Mouse (Mus musculus) ES-Bruce4 (cell line): Measurements from ENCODE around the gene Gpn3. TPM values are rescaled to one million over a fixed set of nuclear protein-coding genes. Genes with fewer than 3 reads are reported as not detected.

ENCODE experiments used
- H3K27ac ChIP-seq: 2 replicates; pipeline ENCODE4 v1.5.1; 2012; ENCODE audit warnings: low read length, inconsistent platforms; ENCODE audit not compliant: insufficient read depth
- H3K27me3 ChIP-seq: 2 replicates; pipeline ENCODE4 v1.6.1; 2012; ENCODE audit warnings: mild to moderate bottlenecking, low read length, inconsistent platforms; ENCODE audit not compliant: control insufficient read depth, poor library complexity, insufficient read depth, severe bottlenecking
- H3K36me3 ChIP-seq: 2 replicates; pipeline ENCODE4 v1.6.1; 2012; ENCODE audit warnings: inconsistent platforms, mild to moderate bottlenecking, low read length, moderate library complexity; ENCODE audit not compliant: control insufficient read depth, poor library complexity, insufficient read depth, severe bottlenecking
- H3K4me1 ChIP-seq: one replicate; pipeline ENCODE4 v1.8.1; 2011; ENCODE audit warnings: low read length; ENCODE audit not compliant: control insufficient read depth, insufficient read depth
- H3K4me3 ChIP-seq: 2 replicates; pipeline ENCODE4 v1.5.1; 2011; ENCODE audit warnings: low read depth, mild to moderate bottlenecking, low read length
- H3K9ac ChIP-seq: 2 replicates; pipeline ENCODE4 v1.6.1; 2012; ENCODE audit warnings: low read depth, mild to moderate bottlenecking, inconsistent platforms; ENCODE audit not compliant: poor library complexity, severe bottlenecking
- H3K9me3 ChIP-seq: replicated peaks from 2 replicates; pipeline ENCODE4 v1.6.1; 2012; ENCODE audit warnings: mild to moderate bottlenecking, low read length, inconsistent platforms; ENCODE audit not compliant: control insufficient read depth, poor library complexity, insufficient read depth, severe bottlenecking
- CTCF ChIP-seq: IDR thresholded peaks from one replicate; pipeline ENCODE4 v1.8.1; 2011; ENCODE audit warnings: low read depth, low read length
- EP300 ChIP-seq: IDR thresholded peaks from 2 replicates; pipeline ENCODE4 v1.6.1; 2011; ENCODE audit warnings: low read depth, low read length; ENCODE audit not compliant: insufficient read depth
- POLR2A ChIP-seq: IDR thresholded peaks from one replicate; pipeline ENCODE4 v1.8.1; 2011; ENCODE audit warnings: low read length; ENCODE audit not compliant: insufficient read depth
- polyA plus RNA-seq: library from polyadenylated mRNA; stranded (reverse); fragments of >200 nt; gene quantifications from 2 replicates; pipeline ENCODE4 v1.2.4, GENCODE M21; 2011; ENCODE audit warnings: low read depth; ENCODE audit not compliant: missing spikeins, insufficient read depth, insufficient read length

Gpn3 gene
- polyA plus RNA-seq, 1 experiment, result 71.9 TPM

DNA sequence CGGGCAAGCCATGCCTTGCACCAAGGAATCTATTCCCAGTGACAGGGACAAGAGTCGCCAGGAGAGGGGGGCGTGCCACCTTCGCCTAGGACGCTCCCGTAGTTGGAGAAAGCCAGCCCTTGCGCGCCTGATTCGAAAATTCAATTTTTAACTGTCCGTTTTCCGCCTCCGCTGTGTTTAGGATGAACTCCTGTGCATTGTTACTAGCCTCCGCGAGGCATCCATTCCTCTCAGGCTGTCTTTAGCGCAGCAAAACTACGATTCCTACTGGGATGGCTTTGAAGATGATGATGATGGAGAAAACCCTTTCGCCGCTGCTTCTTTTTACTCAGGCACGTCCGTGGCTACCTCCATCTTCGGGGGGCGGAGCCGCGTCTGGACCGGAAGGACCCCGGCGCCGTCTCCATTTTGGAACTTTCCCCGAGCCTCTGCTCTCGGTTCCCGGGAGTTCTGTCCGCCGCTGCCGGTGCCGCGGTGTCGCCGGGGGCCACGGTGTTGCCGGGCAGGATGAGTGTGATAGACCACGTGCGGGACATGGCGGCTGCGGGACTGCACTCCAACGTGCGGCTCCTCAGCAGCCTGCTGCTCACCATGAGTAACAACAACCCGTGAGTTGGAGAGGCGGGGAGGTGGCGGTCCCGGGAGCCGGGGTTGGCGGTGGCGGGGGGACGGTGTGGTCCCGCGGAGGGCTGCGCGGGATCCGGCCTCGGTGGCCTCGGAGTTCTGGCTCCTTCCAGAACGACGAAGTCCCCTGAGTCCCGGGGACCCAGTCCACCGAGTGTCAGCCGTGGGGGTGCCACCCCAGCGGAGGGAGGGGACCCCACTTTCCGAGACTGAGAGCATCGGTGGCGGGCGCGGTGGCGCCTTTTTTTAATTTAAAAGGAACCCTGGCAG lies 50.6 kb downstream of the Gpn3 start:
- TF ChIP-seq POLR2A, result no peak
- TF ChIP-seq CTCF, result peak; percentile 4
- no peak for TF ChIP-seq EP300

DNA sequence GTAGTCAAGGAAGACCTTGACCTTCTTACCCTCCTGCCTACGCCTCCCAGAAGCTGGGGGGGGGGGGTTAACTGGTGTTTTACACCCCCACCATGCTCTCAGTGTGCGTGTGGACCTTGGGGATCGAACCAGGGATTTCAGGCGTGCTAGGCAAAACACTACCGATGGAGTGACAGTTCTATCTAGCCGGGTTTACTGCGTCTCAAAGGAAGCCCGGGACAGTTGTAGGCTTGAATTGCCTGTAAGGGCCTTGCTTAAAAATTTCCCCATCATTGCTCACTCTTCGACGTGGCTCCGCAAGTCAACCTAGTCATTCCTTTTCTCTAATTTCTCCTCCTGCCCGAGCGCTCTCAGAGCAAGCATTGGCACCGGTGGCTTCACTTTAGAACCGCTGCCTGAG lies 51.4 kb downstream of the Gpn3 start:
- peaks cover 4% of the 10 kb centered on the region; the same call in 1 of the 2 replicates for H3K36me3 ChIP-seq
- H3K4me3 ChIP-seq, result peak overlapping the region; percentile 98
- H3K4me1 ChIP-seq, result peaks cover 3% of the 10 kb centered on the region
- no peak overlapping the region for H3K27ac ChIP-seq
- no peaks in the 10 kb centered on the region for H3K9me3 ChIP-seq
- peak overlapping the region; percentile 95 for H3K9ac ChIP-seq
- TF ChIP-seq POLR2A (no peak), EP300 (no peak), CTCF (no peak)
- H3K27me3 ChIP-seq, result no peaks in the 10 kb centered on the region

More for the DNA sequence above, 50.6 kb downstream of the Gpn3 start:
- peak overlapping the region; percentile 98 for H3K4me3 ChIP-seq
- H3K4me1 ChIP-seq, result peaks cover 3% of the 10 kb centered on the region
- H3K9me3 ChIP-seq, result no peaks in the 10 kb centered on the region
- no peaks in the 10 kb centered on the region for H3K27me3 ChIP-seq
- H3K27ac ChIP-seq, result peak overlapping the region; percentile 64; the same call in 1 of the 2 replicates
- 0 out of 2 replicates have a peak, but pooled peaks cover 2% of the 10 kb centered on the region for H3K36me3 ChIP-seq
- peak overlapping the region; percentile 95 for H3K9ac ChIP-seq

DNA sequence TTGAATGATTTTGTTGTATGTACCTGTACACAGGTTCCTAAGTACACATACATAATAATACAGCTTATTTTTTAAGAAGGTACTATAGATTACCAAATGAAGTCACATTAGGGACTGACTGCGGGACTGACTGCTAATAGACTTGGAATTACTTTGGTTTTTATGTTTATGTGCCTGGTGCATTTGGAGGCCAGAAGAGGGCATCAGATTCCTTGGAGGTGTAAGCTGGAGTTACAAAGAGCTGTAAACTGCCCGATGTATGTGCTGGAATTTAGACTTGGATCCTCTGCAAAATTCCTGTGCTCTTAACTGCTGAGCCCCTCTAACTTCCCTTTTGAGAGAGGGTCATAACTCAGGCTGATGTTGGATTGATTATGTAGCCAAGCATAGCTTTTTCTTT lies 53.9 kb downstream of the Gpn3 start:
- Histone ChIP-seq H3K27me3 (no peaks in the 10 kb centered on the region), H3K36me3 (peaks cover 23% of the 10 kb centered on the region), H3K9me3 (no peaks in the 10 kb centered on the region), H3K4me3 (no peak overlapping the region), H3K4me1 (peaks cover 3% of the 10 kb centered on the region), H3K9ac (no peak overlapping the region), H3K27ac (no peak overlapping the region)
- TF ChIP-seq POLR2A (no peak), CTCF (no peak), EP300 (no peak)

DNA sequence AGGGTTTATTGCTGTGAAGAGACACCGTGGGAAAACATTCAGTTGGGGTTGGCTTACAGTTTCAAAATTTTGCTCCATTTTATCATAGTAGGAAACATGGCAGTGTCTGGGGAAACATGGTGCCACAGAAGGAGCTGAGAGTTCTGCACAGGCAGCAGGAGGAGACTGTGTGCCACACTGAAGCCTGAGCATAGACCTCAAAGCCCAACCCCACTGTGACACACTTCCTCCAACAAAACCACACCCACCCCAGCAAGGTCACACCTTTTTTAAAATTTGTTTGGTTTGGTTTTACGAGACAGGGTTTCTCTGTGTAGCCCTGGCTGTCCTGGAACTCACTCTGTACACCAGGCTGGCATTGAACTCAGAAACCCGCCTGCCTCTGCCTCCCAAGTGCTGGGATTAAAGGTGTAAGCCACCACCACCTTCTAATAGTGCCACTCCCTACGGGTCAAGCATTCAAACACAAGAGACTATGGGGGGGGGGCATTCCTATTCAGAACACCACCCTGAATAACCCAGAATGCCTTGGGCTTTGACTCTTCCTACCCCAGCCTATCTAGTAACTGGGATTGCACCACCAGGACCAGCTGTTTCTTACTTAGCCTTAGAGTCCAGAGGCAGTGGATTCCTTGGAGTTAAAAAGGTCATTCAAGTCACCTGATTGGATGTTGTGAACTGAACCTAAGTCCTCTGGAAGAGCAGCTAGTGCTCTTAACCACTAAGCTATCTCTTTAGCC lies 58.5 kb downstream of the Gpn3 start:
- TF ChIP-seq EP300 (no peak), POLR2A (no peak), CTCF (no peak)
- H3K27me3 ChIP-seq, result no peaks in the 10 kb centered on the region
- no peaks in the 10 kb centered on the region for H3K9me3 ChIP-seq
- peak overlapping the region; percentile 39; the same call in 1 of the 2 replicates for H3K27ac ChIP-seq
- no peak overlapping the region for H3K9ac ChIP-seq
- H3K4me1 ChIP-seq, result no peaks in the 10 kb centered on the region
- peaks cover 56% of the 10 kb centered on the region for H3K36me3 ChIP-seq
- no peak overlapping the region for H3K4me3 ChIP-seq

DNA sequence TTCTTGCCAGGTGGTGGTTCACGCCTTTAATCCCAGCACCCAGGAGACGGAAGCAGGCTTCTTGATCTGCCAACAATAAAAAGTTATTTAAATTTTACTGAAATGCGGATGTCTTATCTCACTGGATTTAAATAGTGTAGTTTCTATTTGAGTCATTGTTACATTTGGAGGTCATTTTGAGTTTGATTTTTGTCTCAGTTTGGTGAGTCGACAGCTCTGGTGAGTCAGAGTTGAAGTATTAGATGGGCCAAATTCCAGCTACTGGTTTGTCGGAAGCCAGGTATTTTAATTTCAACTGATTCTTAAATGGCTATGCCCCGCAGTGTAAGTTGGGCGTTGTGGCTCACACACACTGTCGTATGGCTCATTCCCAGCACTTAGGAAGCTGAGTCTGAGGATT lies 59.5 kb downstream of the Gpn3 start:
- H3K27ac ChIP-seq, result no peak overlapping the region
- H3K4me3 ChIP-seq, result no peak overlapping the region
- H3K9ac ChIP-seq, result no peak overlapping the region
- no peaks in the 10 kb centered on the region for H3K4me1 ChIP-seq
- TF ChIP-seq CTCF (no peak), POLR2A (no peak), EP300 (no peak)
- no peaks in the 10 kb centered on the region for H3K27me3 ChIP-seq
- H3K36me3 ChIP-seq, result peaks cover 66% of the 10 kb centered on the region
- no peaks in the 10 kb centered on the region for H3K9me3 ChIP-seq

Other genes starting within 250 kb of the Gpn3 start
- 2.4 and 3.0 TPM in 2 replicates for gene Ccdc63, start 231.1 kb upstream of the Gpn3 start, polyA plus RNA-seq
- gene Ppp1cc, start 213.6 kb upstream of the Gpn3 start, polyA plus RNA-seq, result 437 and 458 TPM in 2 replicates
- 10.6 and 11.8 TPM in 2 replicates for gene Hvcn1, start 165.1 kb upstream of the Gpn3 start, polyA plus RNA-seq
- gene Tctn1, start 107.4 kb upstream of the Gpn3 start, polyA plus RNA-seq, result 18.3 and 21.7 TPM in 2 replicates
- gene Pptc7, start 87.5 kb upstream of the Gpn3 start, polyA plus RNA-seq, result 18.7 and 20.7 TPM in 2 replicates
- gene Rad9b, start 17.6 kb upstream of the Gpn3 start, polyA plus RNA-seq, result 17.7 and 19.7 TPM in 2 replicates
- gene Vps29, start 17.5 kb upstream of the Gpn3 start, polyA plus RNA-seq, result 99.0 and 105 TPM in 2 replicates
- 57.0 and 58.5 TPM in 2 replicates for gene Fam216a, start 488 bp downstream of the Gpn3 start, polyA plus RNA-seq
- 289 and 303 TPM in 2 replicates for gene Arpc3, start 20.0 kb downstream of the Gpn3 start, polyA plus RNA-seq
- 41.7 and 41.9 TPM in 2 replicates for gene Anapc7, start 49.8 kb downstream of the Gpn3 start, polyA plus RNA-seq
- 165 and 177 TPM in 2 replicates for gene Atp2a2, start 130.3 kb downstream of the Gpn3 start, polyA plus RNA-seq
- 31.9 and 36.9 TPM in 2 replicates for gene Ift81, start 242.6 kb downstream of the Gpn3 start, polyA plus RNA-seq